Mouse (Mus musculus): ENCODE results near the gene 1110032F04Rik. TPM values are rescaled to one million over a fixed set of nuclear protein-coding genes. Genes with fewer than 3 reads are reported as not detected.
A peak's percentile ranks its signal among the peaks of the same experiment; 100 is the strongest.
"Not testable (repeated sequence)": the region's sequence is repeated elsewhere in the genome, so short reads cannot be mapped to it uniquely, and the experiment has no call there.

The 1110032F04Rik gene
- polyA plus RNA-seq, 1 experiment from 2014 or later, result not detected

DNA sequence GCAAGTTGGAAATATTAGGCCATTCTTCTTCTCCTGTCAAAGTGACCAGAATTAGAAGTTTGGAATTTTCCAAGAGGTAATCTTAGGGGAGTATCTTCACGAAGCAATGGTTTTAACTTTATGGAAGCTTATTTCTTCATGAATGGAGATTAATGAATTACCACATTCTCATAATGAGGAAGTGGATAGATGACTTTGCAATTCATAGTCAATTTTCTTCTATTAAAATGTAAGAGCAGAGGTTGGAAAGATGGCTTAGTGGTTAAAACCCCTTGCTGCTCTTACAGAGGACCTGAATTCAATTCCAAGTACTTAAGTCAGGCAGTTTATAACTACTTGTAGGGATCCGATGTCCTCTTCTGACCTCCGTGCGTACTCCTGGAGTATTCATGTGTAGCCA is 25.4 kb upstream of the 1110032F04Rik start:
- H3K27me3 ChIP-seq, result peaks cover 15% of the 10 kb centered on the region
- no peak for TF ChIP-seq CTCF (IDR thresholded peaks at IDR 0.05)
- DNase-seq (ENCODE audit: low read depth, low spot score), result no peak
- in situ Hi-C loops (cut with MboI; ENCODE audit: low pct_unique_long_range_greater_than_20kb), result no loop called here
- CTCF ChIA-PET, result interaction anchor here (0.7 kb wide), 1 partner anchor 136 kb away, joined by 3 read pairs; no protein-coding TSS in a partner anchor
- POLR2A ChIA-PET, result no interaction called here
- no peak for ATAC-seq

DNA sequence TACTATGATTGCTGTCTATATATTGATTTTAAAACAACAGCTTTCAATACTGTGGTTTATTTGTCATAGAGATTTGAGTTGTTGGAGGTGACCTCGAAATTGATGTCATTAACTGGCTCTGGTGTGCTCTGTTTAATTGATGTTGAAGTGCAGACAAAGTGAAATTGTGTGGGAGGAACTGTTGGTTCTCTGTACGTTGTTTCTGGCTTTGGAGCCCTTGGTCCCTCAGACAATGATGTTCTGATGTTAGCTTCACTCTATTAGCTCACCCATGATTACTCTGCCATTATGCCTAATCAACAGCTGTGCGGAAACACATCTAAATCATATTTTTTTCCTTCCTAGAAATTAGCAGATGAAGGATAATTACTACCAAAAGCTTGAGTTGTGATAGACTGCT is 21.1 kb upstream of the 1110032F04Rik start:
- POLR2A ChIA-PET, result no interaction called here
- ATAC-seq, result no peak
- no peak for DNase-seq (ENCODE audit: low read depth, low spot score)
- no peak for TF ChIP-seq CTCF (IDR thresholded peaks at IDR 0.05)
- H3K27me3 ChIP-seq, result peaks cover 41% of the 10 kb centered on the region
- in situ Hi-C loops (cut with MboI; ENCODE audit: low pct_unique_long_range_greater_than_20kb), result no loop called here
- CTCF ChIA-PET, result interaction anchor here (0.9 to 2.1 kb wide), 3 partner anchors 13 to 17 kb away, joined by 4 to 9 read pairs (median 4); no protein-coding TSS in a partner anchor

DNA sequence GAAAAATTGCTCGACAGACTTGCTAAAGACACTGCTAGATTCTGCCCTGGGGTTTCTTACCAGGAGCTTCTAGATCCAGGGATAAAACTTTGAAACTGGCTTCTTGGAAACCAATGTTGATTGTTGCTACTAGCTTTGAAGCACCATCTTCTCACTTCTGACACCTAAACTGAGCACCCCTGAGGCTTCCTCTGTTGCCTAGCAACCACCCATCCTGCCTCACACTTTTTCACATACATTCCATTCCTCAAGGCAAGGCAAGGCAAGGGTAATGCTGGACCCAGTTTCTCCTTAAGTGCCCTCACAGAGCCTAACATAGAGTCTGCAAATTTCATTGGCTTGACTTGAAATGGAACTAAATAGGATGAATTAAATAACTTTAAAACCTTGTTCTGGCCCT is 17.0 kb upstream of the 1110032F04Rik start:
- in situ Hi-C loops (cut with MboI; ENCODE audit: low pct_unique_long_range_greater_than_20kb), result no loop called here
- ChIA-PET CTCF (interaction anchor here (1.0 kb wide), 1 partner anchor 8 kb away, joined by 3 read pairs; no protein-coding TSS in a partner anchor), POLR2A (no interaction called here)
- TF ChIP-seq CTCF (IDR thresholded peaks at IDR 0.05), result no peak
- peaks cover 71% of the 10 kb centered on the region for H3K27me3 ChIP-seq
- DNase-seq (ENCODE audit: low read depth, low spot score), result no peak
- ATAC-seq, result no peak

DNA sequence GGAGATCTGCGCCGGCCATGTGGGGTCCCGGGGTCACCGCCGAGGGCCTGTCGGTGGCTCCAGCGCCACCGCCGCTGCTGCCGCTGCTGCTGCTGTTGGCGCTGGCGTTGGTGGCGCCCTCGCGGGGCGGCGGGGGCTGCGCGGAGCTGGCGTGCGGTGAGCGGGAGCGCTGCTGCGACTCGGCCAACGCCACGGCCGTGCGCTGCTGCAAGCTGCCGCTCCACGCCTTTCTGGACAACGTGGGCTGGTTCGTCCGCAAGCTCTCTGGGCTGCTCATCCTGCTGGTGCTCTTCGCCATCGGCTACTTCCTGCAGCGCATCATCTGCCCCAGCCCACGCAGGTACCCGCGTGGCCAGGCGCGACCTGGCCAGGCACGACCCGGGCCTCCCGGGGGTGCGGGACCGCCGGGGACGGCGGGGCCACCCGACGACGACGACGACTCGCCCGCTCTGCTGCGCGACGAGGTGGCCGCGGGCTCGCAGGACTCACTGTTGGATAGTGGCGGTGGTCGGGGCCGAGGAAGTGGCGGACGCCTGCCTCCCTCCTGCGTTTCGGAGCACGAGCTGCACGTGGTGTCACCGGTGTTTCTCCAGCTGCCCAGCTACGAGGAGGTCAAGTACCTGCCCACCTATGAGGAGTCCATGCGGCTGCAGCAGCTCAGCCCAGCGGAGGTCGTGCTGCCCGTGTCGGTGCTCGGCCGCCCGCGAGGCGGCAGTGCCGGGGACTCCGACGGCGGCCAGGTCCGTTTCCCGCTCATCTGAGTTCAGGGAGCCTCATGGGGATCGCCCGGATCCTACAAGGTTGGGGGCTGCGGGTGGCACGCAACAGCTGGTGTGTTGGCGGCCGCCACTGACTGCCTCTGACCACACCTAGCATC is 543 bp downstream of the 1110032F04Rik start:
- CTCF ChIA-PET, result interaction anchor here (0.7 to 1.5 kb wide), 4 partner anchors 8 to 82 kb away, joined by 3 read pairs; no protein-coding TSS in a partner anchor
- DNase-seq (ENCODE audit: low read depth, low spot score) (no peak), ATAC-seq (peak; percentile 63)
- POLR2A ChIA-PET, result no interaction called here
- in situ Hi-C loops (cut with MboI; ENCODE audit: low pct_unique_long_range_greater_than_20kb), result no loop called here
- no peak for TF ChIP-seq CTCF (IDR thresholded peaks at IDR 0.05)
- peaks cover 77% of the 10 kb centered on the region for H3K27me3 ChIP-seq

DNA sequence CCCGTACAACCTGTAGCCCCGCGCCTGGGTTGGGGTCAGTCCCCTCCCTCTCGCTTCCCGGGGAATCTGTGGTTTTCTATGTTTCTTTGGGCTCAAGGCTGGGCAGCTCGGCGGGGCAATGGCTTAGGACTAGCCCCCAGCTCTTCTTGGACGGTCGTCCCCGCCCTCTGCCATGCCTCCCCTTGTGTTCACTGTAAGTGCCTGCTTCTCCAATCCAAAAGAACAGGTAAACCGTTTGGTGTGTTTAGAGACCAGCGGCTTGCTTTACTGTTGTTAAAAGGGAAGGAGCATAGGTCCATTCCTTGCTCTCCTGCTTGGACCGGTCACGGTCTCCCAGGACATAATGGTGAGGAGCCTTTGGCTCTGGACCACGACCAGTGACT is 1.2 kb downstream of the 1110032F04Rik start:
- CTCF ChIA-PET, result interaction anchor here (0.9 to 1.5 kb wide), 2 partner anchors 12 to 82 kb away, joined by 3 read pairs; no protein-coding TSS in a partner anchor
- POLR2A ChIA-PET, result no interaction called here
- H3K27me3 ChIP-seq, result peaks cover 76% of the 10 kb centered on the region
- no peak for TF ChIP-seq CTCF (IDR thresholded peaks at IDR 0.05)
- DNase-seq (ENCODE audit: low read depth, low spot score) (no peak), ATAC-seq (no peak)
- in situ Hi-C loops (cut with MboI; ENCODE audit: low pct_unique_long_range_greater_than_20kb), result no loop called here

DNA sequence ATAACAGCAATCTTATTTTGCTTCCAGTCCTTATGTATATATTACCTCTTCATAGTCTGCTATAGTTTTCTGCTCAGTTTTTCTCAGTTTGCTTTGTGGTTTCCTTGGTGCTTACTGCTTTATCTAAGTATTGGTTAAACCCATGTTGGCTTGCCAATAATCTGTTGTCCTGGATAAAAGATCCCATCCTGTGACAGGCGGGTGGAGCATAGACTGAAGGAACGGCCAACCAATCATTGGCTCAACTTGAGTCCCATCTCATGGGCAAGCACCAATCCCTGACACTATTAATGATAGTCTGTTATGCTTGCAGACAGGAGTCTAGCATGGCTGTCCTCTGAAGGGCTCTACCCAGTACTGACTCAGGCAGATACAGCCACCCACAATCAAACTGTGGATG is 4.7 kb downstream of the 1110032F04Rik start:
- CTCF ChIA-PET, result no interaction called here

DNA sequence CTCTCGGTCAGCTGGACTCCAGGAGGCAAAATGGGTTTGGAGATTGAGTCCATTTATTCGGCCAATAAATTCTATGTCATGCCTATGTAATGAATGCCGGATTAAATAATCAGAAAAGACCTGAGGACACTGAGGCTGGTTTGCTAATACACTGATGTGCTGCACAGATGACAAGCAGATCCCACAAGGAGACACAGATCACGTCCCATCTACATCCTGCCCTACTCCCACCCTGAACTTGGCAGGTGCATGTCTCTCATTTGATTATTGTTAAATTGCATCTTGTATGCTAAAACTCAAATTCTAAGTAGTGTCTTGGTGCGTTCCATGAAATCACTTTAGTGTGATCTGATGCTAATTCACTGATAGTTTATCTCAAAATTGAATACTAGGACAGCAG is 17.5 kb downstream of the 1110032F04Rik start:
- in situ Hi-C loops (cut with MboI; ENCODE audit: low pct_unique_long_range_greater_than_20kb), result no loop called here
- DNase-seq (ENCODE audit: low read depth, low spot score) (no peak), ATAC-seq (no peak)
- ChIA-PET POLR2A (no interaction called here), CTCF (no interaction called here)
- no peak for TF ChIP-seq CTCF (IDR thresholded peaks at IDR 0.05)
- H3K27me3 ChIP-seq, result peaks cover 9% of the 10 kb centered on the region

More for the DNA sequence above, 4.7 kb downstream of the 1110032F04Rik start:
- POLR2A ChIA-PET, result no interaction called here
- in situ Hi-C loops (cut with MboI; ENCODE audit: low pct_unique_long_range_greater_than_20kb), result no loop called here
- peaks cover 50% of the 10 kb centered on the region for H3K27me3 ChIP-seq
- ATAC-seq, result no peak
- no peak for DNase-seq (ENCODE audit: low read depth, low spot score)
- TF ChIP-seq CTCF (IDR thresholded peaks at IDR 0.05), result no peak

DNA sequence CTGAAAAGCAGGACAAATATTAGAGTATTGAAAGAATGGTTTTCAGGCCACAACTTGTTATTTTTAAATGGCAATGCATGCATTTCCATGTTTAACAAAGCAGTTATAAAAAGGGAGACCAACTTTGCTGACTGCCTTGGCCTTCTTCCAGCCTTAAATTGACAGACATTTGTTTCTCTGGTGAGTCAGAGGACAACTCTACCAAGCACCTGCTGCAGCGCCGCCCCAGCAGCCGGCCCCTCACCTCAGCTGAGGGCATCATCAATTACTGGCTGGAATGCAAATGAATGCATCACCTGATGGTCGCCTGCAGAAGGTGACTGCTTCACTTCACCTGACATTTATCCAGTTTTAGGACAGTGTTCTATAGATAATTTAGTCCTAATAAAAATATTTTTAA is 26.0 kb downstream of the 1110032F04Rik start:
- TF ChIP-seq CTCF (IDR thresholded peaks at IDR 0.05), result no peak
- ChIA-PET POLR2A (no interaction called here), CTCF (interaction anchor here (2.5 to 3.8 kb wide), 2 partner anchors 13 to 20 kb away, joined by 8 to 16 read pairs; no protein-coding TSS in a partner anchor)
- DNase-seq (ENCODE audit: low read depth, low spot score) (no peak), ATAC-seq (no peak)
- in situ Hi-C loops (cut with MboI; ENCODE audit: low pct_unique_long_range_greater_than_20kb), result no loop called here
- no peaks in the 10 kb centered on the region for H3K27me3 ChIP-seq

DNA sequence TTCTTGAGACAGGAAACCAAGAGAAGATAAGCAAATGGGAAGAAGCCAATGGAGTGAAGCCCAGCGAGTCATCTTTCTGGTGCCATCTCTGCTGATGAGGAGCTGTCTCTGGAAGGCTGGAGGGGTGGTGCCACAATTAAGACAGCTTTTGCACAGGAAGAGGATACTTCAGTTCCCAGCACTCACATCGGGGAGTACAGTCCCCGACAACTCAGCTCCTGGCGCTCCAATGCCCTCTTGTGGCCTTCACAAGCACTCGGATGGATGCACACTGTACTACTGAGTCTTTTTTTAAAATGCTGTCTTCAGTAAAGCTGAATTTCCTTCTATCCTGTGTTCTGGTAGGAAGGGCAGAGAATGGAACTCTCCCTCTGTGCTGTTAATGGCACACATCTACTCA is 27.8 kb downstream of the 1110032F04Rik start:
- H3K27me3 ChIP-seq, result no peaks in the 10 kb centered on the region
- TF ChIP-seq CTCF (IDR thresholded peaks at IDR 0.05), result peak; percentile 51
- ChIA-PET CTCF (interaction anchor here (0.8 to 3.8 kb wide), 6 partner anchors 11 to 180 kb away, joined by 3 to 16 read pairs (median 4); no protein-coding TSS in a partner anchor), POLR2A (interaction anchor here (1.2 to 1.4 kb wide), 2 partner anchors 9 kb away, joined by 3 to 4 read pairs; no protein-coding TSS in a partner anchor)
- ATAC-seq (no peak), DNase-seq (ENCODE audit: low read depth, low spot score) (no peak)
- in situ Hi-C loops (cut with MboI; ENCODE audit: low pct_unique_long_range_greater_than_20kb), result no loop called here

DNA sequence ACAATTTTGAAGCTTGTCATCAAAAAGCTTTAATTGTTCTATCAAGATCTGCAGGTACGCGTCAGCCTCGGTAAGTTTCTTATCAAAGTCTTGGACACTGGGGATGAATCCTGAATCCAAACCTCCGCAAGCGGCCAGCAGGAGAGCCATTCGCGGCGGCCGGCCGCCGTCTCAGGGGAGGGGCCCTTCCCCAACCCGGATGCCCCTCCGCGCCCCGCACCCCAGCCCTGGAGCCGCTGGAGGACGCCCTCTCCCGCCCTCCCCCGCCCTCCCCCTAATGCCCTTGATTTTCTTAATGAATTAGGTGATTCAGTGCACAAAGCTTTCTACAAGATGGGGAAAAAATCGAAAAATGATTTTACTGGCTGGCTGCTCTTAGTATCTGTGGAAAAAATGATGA is 33.2 kb downstream of the 1110032F04Rik start:
- CTCF ChIA-PET; in situ Hi-C loops (cut with MboI; ENCODE audit: low pct_unique_long_range_greater_than_20kb); H3K27me3 ChIP-seq; DNase-seq (ENCODE audit: low read depth, low spot score); POLR2A ChIA-PET; ATAC-seq: not testable (repeated sequence)

Data from Patski (cell line).